Mouse (Mus musculus) CH12.LX (cell line): ENCODE results near the gene Scgb2a2.

Experiments
- IRF4 ChIP-seq: IDR thresholded peaks from 2 replicates; pipeline ENCODE4 v1.6.1; 2014; ENCODE audit warnings: low read depth, mild to moderate bottlenecking, inconsistent platforms, low read length, improper control_type of control experiment
- JUND ChIP-seq: conservative IDR thresholded peaks from 2 replicates; pipeline ENCODE4 v1.6.1; 2011; ENCODE audit warnings: low read depth, low read length, improper control_type of control experiment
- KAT2A ChIP-seq: IDR thresholded peaks from 2 replicates; pipeline ENCODE4 v1.6.1; 2012; ENCODE audit warnings: low read length, improper control_type of control experiment, inconsistent platforms; ENCODE audit not compliant: insufficient replicate concordance
- MAFK ChIP-seq: IDR thresholded peaks from 2 replicates; pipeline ENCODE4 v1.6.1; 2011; ENCODE audit warnings: low read length, improper control_type of control experiment; ENCODE audit not compliant: insufficient replicate concordance
- MAX ChIP-seq: IDR thresholded peaks from 2 replicates; pipeline ENCODE4 v1.6.1; 2011; ENCODE audit warnings: low read length, improper control_type of control experiment
- MEF2A ChIP-seq: IDR thresholded peaks from 2 replicates; pipeline ENCODE4 v1.6.1; 2014; ENCODE audit warnings: low read depth, mild to moderate bottlenecking, inconsistent platforms, low read length, improper control_type of control experiment, borderline replicate concordance
- POLR2AphosphoS2 ChIP-seq: IDR thresholded peaks from 2 replicates; pipeline ENCODE4 v1.6.1; 2011; ENCODE audit warnings: low read depth, low read length, improper control_type of control experiment
- USF2 ChIP-seq: conservative IDR thresholded peaks from 2 replicates; pipeline ENCODE4 v1.6.1; 2011; ENCODE audit warnings: low read depth, low read length, improper control_type of control experiment
- ZNF384 ChIP-seq: IDR thresholded peaks from 2 replicates; pipeline ENCODE4 v1.6.1; 2012; ENCODE audit warnings: low read depth, low read length, improper control_type of control experiment, inconsistent platforms

DNA sequence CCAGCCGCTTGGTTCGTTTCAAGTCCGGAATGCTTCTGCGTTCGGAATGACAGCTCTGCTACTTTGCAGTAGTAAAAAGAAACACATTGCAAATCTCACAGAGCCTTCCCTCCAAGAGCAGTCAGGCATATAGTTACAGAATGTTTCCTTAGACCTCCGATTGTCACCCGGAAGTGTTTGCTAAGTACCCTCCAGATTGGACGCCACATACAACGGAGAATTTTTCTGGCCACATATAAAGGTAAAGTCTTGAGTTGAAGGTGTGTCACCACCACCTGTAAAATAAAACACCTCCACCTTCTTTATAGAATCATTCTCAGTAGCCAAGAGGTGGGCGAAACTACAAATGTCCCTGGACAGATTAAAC, 52.4 kb downstream of the Scgb2a2 start:
- TF ChIP-seq MAX (no peak), MEF2A (no peak), IRF4 (no peak), JUND (no peak), POLR2AphosphoS2 (no peak), MAFK (no peak), ZNF384 (no peak), USF2 (no peak), KAT2A (no peak)
